Mouse (Mus musculus): ENCODE results near the gene Krt33a. TPM values are rescaled to one million over a fixed set of nuclear protein-coding genes. Genes with fewer than 3 reads are reported as not detected.

The Krt33a gene
- total RNA-seq, 2 experiments from 2014 or later: not detected

- no peak for DNase-seq (ENCODE audit: low spot score in 2 of 2)
Measured at GRCm38 (mm10) chr11:99988530-99988929, 27.5 kb downstream of the Krt33a start.

- DNase-seq (ENCODE audit: low spot score in 2 of 2): no peak
Measured at GRCm38 (mm10) chr11:99986180-99986647, 29.8 kb downstream of the Krt33a start, which contains the start of gene Krtap16-1. Gene Krtap16-1, minus strand, starts transcription at chr11:99986597.

- peak in 1 of 2 experiments; percentile 36 for DNase-seq (ENCODE audit: low spot score in 2 of 2)
Measured at GRCm38 (mm10) chr11:99985291-99986092, 30.5 kb downstream of the Krt33a start.

GRCm38 (mm10) chr11:99983442-99983841 is 32.6 kb downstream of the Krt33a start:
- no peak for DNase-seq (ENCODE audit: low spot score in 2 of 2)

GRCm38 (mm10) chr11:99982731-99983130 is 33.3 kb downstream of the Krt33a start:
- DNase-seq (ENCODE audit: low spot score in 2 of 2): no peak

- DNase-seq (ENCODE audit: low spot score in 2 of 2): no peak
Measured at GRCm38 (mm10) chr11:99978953-99979352, 37.1 kb downstream of the Krt33a start, which contains the start of gene Krtap29-1. Gene Krtap29-1, minus strand, starts transcription at chr11:99979053.

GRCm38 (mm10) chr11:99965961-99966360 is 50.1 kb downstream of the Krt33a start:
- no peak for DNase-seq (ENCODE audit: low spot score in 2 of 2)

- DNase-seq (ENCODE audit: low spot score in 2 of 2): no peak
Measured at GRCm38 (mm10) chr11:99964213-99964612, 51.8 kb downstream of the Krt33a start.

Other genes with a start within 250 kb of the Krt33a start
- not detected for gene Gm11595, start 243.3 kb downstream of the Krt33a start, total RNA-seq (2021)
- not detected for gene Krtap4-8, start 235.5 kb downstream of the Krt33a start, total RNA-seq (2021)
- not detected for gene Krtap4-9, start 231.0 kb downstream of the Krt33a start, total RNA-seq (2021)
- not detected for gene Gm11596, start 222.7 kb downstream of the Krt33a start, total RNA-seq (2021)
- gene Gm11569, start 217.3 kb downstream of the Krt33a start, total RNA-seq (2021): not detected
- gene Gm11554, start 211.8 kb downstream of the Krt33a start, total RNA-seq (2021): not detected
- not detected for gene Krtap4-13, start 206.3 kb downstream of the Krt33a start, total RNA-seq (2021)
- not detected for gene Gm11564, start 200.5 kb downstream of the Krt33a start, total RNA-seq (2021)
- not detected for gene 2300003K06Rik, start 178.1 kb downstream of the Krt33a start, total RNA-seq (2021)
- not detected for gene Krtap4-16, start 164.6 kb downstream of the Krt33a start, total RNA-seq (2021)
- not detected for gene Gm11568, start 158.3 kb downstream of the Krt33a start, total RNA-seq (2021)
- not detected for gene Gm11559, start 151.7 kb downstream of the Krt33a start, total RNA-seq (2021)
- not detected for gene Krtap9-1, start 142.8 kb downstream of the Krt33a start, total RNA-seq (2021)
- gene Gm11567, start 137.0 kb downstream of the Krt33a start, total RNA-seq (2021): not detected
- gene Krtap31-1, start 108.3 kb downstream of the Krt33a start, total RNA-seq (2021): not detected
- gene Gm11565, start 101.5 kb downstream of the Krt33a start, total RNA-seq (2021): not detected
- not detected for gene Krtap31-2, start 79.9 kb downstream of the Krt33a start, total RNA-seq (2021)
- not detected for gene Krtap9-5, start 67.7 kb downstream of the Krt33a start, total RNA-seq (2021)
- not detected for gene Krtap29-1, start 37.2 kb downstream of the Krt33a start, total RNA-seq (2021)
- gene Krtap16-1, start 29.6 kb downstream of the Krt33a start, total RNA-seq (2021): not detected
- gene Krtap17-1, start 22.2 kb downstream of the Krt33a start, total RNA-seq (2021): not detected
- under 1 TPM in 1 of 2 experiments, not detected in 1; 0.22 TPM for gene Krt33b, start 13.7 kb upstream of the Krt33a start, total RNA-seq (2021)
- not detected for gene Krt34, start 25.3 kb upstream of the Krt33a start, total RNA-seq (2021)
- gene Krt31, start 34.3 kb upstream of the Krt33a start, total RNA-seq (2021): not detected
- gene Krt32, start 72.0 kb upstream of the Krt33a start, total RNA-seq (2021): not detected
- gene Krt35, start 80.0 kb upstream of the Krt33a start, total RNA-seq (2021): under 1 TPM; 0.15 to 0.31 TPM
- not detected for gene Krt36, start 89.4 kb upstream of the Krt33a start, total RNA-seq (2021)
- not detected for gene Krt13, start 105.4 kb upstream of the Krt33a start, total RNA-seq (2021)
- 1 to 10 TPM in 1 of 2 experiments, under 1 TPM in 1; 0.27 to 1.1 TPM for gene Krt15, start 119.7 kb upstream of the Krt33a start, total RNA-seq (2021)
- gene Krt19, start 132.5 kb upstream of the Krt33a start, total RNA-seq (2021): 1 to 10 TPM in 1 of 2 experiments, under 1 TPM in 1; 0.71 to 1.3 TPM
- under 1 TPM in 1 of 2 experiments, not detected in 1; 0.15 TPM for gene Krt9, start 177.0 kb upstream of the Krt33a start, total RNA-seq (2021)
- 1 to 10 TPM in 1 of 2 experiments, under 1 TPM in 1; 0.15 to 1.8 TPM for gene Krt14, start 191.3 kb upstream of the Krt33a start, total RNA-seq (2021)
- under 1 TPM in 1 of 2 experiments, not detected in 1; 0.29 TPM for gene Krt16, start 232.7 kb upstream of the Krt33a start, total RNA-seq (2021)
- gene Krt17, start 244.8 kb upstream of the Krt33a start, total RNA-seq (2021): under 1 TPM; 0.29 to 0.44 TPM

Measured in gastrocnemius, postnatal 4 days (tissue).